Mouse (Mus musculus) gastrocnemius, adult 2 months (tissue): ENCODE measurements at regions not wholly inside any gene's neighbourhood (a gene's known extent, or its start where the extent isn't known, plus 50 kb on each side); places are given as distances from the start of the nearest gene placed in this dataset.

Experiments
- DNase-seq: peaks from one replicate; pipeline ENCODE4 v3.0.0; 2022
- H3K27ac ChIP-seq: fragments of 200-600 bp; 2 replicates; pipeline ENCODE4 v1.8.1; 2022; ENCODE audit warnings: mild to moderate bottlenecking
- H3K4me3 ChIP-seq: fragments of 200-600 bp; 2 replicates; pipeline ENCODE4 v1.8.1; 2022; ENCODE audit warnings: mild to moderate bottlenecking, moderate library complexity
- CTCF ChIP-seq: fragments of 200-600 bp; IDR thresholded peaks from 2 replicates; pipeline ENCODE4 v1.8.1; 2022; ENCODE audit warnings: antibody characterized with exemption, mild to moderate bottlenecking, moderate library complexity
- intact Hi-C: fragments of 180-260 bp; cut with DNase I; formaldehyde crosslinking; loops from one replicate; pipeline ENCODE4 v1.15.1; 2025

DNA sequence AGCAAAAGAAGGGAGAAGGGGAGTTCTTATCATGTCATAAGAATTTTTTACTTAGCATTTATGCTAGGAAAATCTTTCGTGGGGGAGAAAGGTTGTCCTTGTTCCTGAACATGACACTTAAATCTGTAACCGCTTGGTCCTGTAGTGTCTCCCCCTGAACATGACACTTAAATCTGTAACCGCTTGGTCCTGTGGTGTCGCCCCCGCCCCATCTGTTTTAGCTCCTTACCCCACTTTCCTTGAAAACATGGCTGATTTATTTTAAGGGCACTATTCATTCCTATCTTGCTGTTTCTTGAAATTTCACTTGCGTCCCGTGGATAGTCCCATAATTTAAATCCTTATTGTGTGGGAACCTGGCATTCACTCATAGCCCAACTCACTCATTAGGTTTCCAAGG is 82.2 kb downstream of the Rap2a start:
- TF ChIP-seq CTCF, result no peak
- Histone ChIP-seq H3K27ac (no peak overlapping the region), H3K4me3 (no peak overlapping the region)
- no peak for DNase-seq
- intact Hi-C loops, result no loop called here

- H3K4me3 ChIP-seq, result no peak overlapping the region
- intact Hi-C loops, result no loop called here
- H3K27ac ChIP-seq, result no peak overlapping the region
- TF ChIP-seq CTCF, result no peak
- no peak for DNase-seq
Measured at GRCm38 (mm10) chr14:120560987-120561386, 82.7 kb downstream of the Rap2a start.

GRCm38 (mm10) chr14:120566945-120567344 is 88.7 kb downstream of the Rap2a start:
- Histone ChIP-seq H3K27ac (no peak overlapping the region), H3K4me3 (no peak overlapping the region)
- DNase-seq, result no peak
- intact Hi-C loops, result no loop called here
- TF ChIP-seq CTCF, result no peak

GRCm38 (mm10) chr14:120568054-120568453 is 89.8 kb downstream of the Rap2a start:
- intact Hi-C loops, result no loop called here
- DNase-seq, result no peak
- H3K27ac ChIP-seq, result no peak overlapping the region
- no peak overlapping the region for H3K4me3 ChIP-seq
- TF ChIP-seq CTCF, result no peak

GRCm38 (mm10) chr14:120572238-120572637 is 94.0 kb downstream of the Rap2a start:
- Histone ChIP-seq H3K4me3 (no peak overlapping the region), H3K27ac (no peak overlapping the region)
- no peak for DNase-seq
- intact Hi-C loops, result no loop called here
- no peak for TF ChIP-seq CTCF

DNA sequence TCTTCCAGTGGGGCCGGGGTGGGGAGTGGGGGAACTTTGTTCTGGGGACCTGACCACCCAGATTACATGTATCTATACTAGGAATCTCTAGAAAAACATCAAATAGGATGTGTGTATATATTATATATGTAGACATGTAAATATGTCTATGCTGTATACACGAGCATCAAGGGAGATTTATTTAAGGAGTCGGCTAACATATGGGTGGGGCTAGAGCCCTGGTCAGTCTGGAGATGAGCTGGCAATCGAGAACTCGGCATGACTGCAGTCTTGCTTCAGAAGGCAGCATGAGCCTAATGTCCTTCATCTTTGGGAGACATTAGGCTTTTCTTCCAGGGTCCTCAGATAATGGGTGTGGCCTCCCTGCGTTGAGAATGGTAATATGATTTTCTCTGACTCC is 97.0 kb downstream of the Rap2a start:
- intact Hi-C loops, result no loop called here
- no peak overlapping the region for H3K4me3 ChIP-seq
- no peak for DNase-seq
- no peak for TF ChIP-seq CTCF
- H3K27ac ChIP-seq, result no peak overlapping the region

DNA sequence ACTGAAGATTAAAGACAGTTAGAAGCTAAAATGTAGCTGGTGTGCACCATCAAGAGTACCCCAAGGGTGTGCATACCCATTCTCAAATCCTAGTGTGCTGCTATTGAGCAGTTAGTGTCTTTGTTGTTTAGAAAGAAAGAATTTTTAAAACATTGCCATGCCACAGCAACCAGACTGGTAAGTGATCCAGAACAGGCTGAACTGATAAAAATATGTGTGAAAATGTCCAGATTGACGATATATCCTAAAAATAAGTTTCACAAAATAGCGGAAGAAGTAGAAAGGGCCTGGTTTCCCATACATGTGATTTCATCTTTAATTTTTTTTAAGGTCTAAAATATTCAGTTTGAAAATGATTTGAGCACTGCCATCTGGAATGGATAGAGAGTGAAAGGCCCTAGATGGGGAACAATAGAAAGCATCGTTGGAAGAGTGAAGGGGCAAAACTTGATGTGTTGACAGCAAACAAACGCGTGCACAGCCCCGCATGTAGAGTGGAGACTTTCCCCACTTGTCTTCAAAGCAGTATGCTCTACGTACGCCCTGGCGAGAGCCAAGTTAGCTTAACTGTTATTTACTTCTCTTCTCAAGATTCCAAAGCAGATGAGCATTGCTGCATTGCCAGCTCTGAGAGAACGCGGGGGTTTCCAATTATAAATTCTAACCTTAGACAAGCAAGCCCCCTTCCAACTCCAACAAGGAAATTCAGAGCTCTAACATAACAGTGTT is 100.3 kb downstream of the Rap2a start:
- TF ChIP-seq CTCF, result no peak
- Histone ChIP-seq H3K4me3 (no peak overlapping the region), H3K27ac (no peak overlapping the region)
- DNase-seq, result no peak
- intact Hi-C loops, result no loop called here

- H3K27ac ChIP-seq, result no peak overlapping the region
- no peak overlapping the region for H3K4me3 ChIP-seq
- intact Hi-C loops, result no loop called here
- no peak for DNase-seq
- TF ChIP-seq CTCF, result no peak
Measured at GRCm38 (mm10) chr14:120583807-120584206, 105.6 kb downstream of the Rap2a start.

GRCm38 (mm10) chr14:120592191-120592590 is 113.9 kb downstream of the Rap2a start:
- DNase-seq, result no peak
- intact Hi-C loops, result no loop called here
- Histone ChIP-seq H3K27ac (no peak overlapping the region), H3K4me3 (no peak overlapping the region)
- TF ChIP-seq CTCF, result no peak

- intact Hi-C loops, result no loop called here
- DNase-seq, result no peak
- Histone ChIP-seq H3K27ac (no peak overlapping the region), H3K4me3 (no peak overlapping the region)
- no peak for TF ChIP-seq CTCF
Measured at GRCm38 (mm10) chr14:120600414-120600935, 122.2 kb downstream of the Rap2a start.

DNA sequence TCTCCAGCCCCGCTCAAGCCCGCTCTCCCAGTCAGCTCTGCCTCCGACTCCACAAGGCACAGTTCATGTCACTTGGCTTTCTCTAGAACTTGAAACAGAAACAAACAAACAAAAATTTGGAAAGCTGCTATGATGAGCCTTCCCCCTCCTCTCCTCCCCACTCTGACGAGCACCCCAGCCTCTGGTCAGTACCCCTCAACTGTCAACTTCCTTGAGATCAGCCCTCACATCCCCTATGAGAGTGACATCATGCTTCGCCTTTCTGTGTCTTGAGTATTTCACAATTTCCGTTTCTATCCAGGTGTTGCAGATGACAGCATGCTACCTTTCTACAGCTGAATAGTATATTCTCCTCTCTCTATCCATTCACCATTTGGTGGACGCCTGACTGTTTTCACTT is 123.3 kb downstream of the Rap2a start:
- no peak for TF ChIP-seq CTCF
- Histone ChIP-seq H3K27ac (no peak overlapping the region), H3K4me3 (no peak overlapping the region)
- DNase-seq, result no peak
- intact Hi-C loops, result no loop called here

DNA sequence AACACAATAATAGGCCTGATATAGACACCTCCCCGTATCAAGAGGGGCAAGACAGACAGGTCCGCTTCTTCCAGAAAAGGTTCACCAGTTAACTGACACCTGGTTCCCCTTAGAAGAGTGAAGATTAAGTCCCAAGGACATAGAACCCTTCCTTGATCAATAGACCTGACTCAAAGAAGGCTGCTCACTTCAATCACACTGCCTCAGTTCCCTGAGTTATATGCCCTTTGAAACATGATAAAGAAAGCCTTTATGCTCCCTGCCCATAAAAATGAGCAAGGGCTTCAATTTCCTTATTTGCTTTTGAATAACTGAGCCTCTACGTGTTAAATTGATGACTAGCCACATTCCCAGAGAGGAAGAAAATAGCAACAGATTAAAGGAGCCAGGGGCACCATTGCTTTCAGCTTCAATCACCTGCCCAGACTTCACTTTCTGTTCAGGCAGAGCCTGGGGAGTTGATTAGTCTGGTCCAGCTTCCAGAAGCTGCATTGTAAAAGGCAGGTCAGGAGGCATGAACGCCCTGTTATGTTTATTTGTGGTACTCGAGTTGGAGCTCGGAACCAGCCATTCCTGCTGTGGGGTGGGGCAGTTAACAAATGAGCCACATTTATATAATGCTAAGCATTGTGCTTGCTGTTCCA is 125.7 kb downstream of the Rap2a start:
- intact Hi-C loops, result no loop called here
- no peak overlapping the region for H3K4me3 ChIP-seq

GRCm38 (mm10) chr14:120607801-120608200 is 129.6 kb downstream of the Rap2a start:
- DNase-seq, result no peak
- Histone ChIP-seq H3K27ac (no peak overlapping the region), H3K4me3 (no peak overlapping the region)
- intact Hi-C loops, result no loop called here
- TF ChIP-seq CTCF, result no peak

More for the DNA sequence above, 125.7 kb downstream of the Rap2a start:
- DNase-seq, result no peak
- no peak overlapping the region for H3K27ac ChIP-seq
- no peak for TF ChIP-seq CTCF

- no peak for TF ChIP-seq CTCF
- intact Hi-C loops, result no loop called here
Measured at GRCm38 (mm10) chr14:120611311-120611710, 133.1 kb downstream of the Rap2a start.

More at GRCm38 (mm10) chr14:120611311-120611710, 133.1 kb downstream of the Rap2a start:
- H3K27ac ChIP-seq, result no peak overlapping the region
- no peak overlapping the region for H3K4me3 ChIP-seq
- DNase-seq, result no peak
